Mouse (Mus musculus) forebrain, embryonic 14.5 days (tissue): Measurements from ENCODE around the gene Tnfrsf11a. TPM values are rescaled to one million over a fixed set of nuclear protein-coding genes. Genes with fewer than 3 reads are reported as not detected.
"Not testable (repeated sequence)": the region's sequence is repeated elsewhere in the genome, so short reads cannot be mapped to it uniquely, and the experiment has no call there.

Experiments
- ATAC-seq: fragments of 200-750 bp; cut with Nextera tagmentation; 2 replicates; pipeline ENCODE4 v1.8.0; 2017; ENCODE audit warnings: mild to moderate bottlenecking, moderate library complexity
- DNase-seq: peaks from one replicate; pipeline ENCODE4 v3.0.0-alpha.2; 2015; ENCODE audit warnings: low spot score
- H3K27ac ChIP-seq: fragments of 300-500 bp; sonication (generic); 2 replicates; pipeline ENCODE4 v1.5.1; 2014; ENCODE audit warnings: low read depth, mild to moderate bottlenecking, control low read depth, low read length, moderate library complexity
- H3K27me3 ChIP-seq: fragments of 300-500 bp; sonication (generic); replicated peaks from 2 replicates; pipeline ENCODE4 v1.6.1; 2014; ENCODE audit warnings: low read length, control low read depth, mixed read lengths; ENCODE audit not compliant: control insufficient read depth, insufficient read depth
- H3K36me3 ChIP-seq: fragments of 300-500 bp; sonication (generic); 2 replicates; pipeline ENCODE4 v1.6.1; 2014; ENCODE audit warnings: low read length, control low read depth; ENCODE audit not compliant: control insufficient read depth, insufficient read depth
- H3K4me1 ChIP-seq: fragments of 300-500 bp; sonication (generic); 2 replicates; pipeline ENCODE4 v1.6.1; 2014; ENCODE audit warnings: antibody characterized with exemption, low read length, control low read depth; ENCODE audit not compliant: control insufficient read depth, insufficient read depth
- H3K4me2 ChIP-seq: fragments of 300-500 bp; sonication (generic); 2 replicates; pipeline ENCODE4 v1.6.1; 2014; ENCODE audit warnings: mild to moderate bottlenecking, control low read depth, low read length
- H3K4me3 ChIP-seq: fragments of 300-500 bp; sonication (generic); 2 replicates; pipeline ENCODE4 v1.5.1; 2014; ENCODE audit warnings: low read depth, low read length, control low read depth
- H3K9ac ChIP-seq: fragments of 300-500 bp; sonication (generic); 2 replicates; pipeline ENCODE4 v1.6.1; 2014; ENCODE audit warnings: mild to moderate bottlenecking, low read length, control low read depth, moderate library complexity
- H3K9me3 ChIP-seq: fragments of 300-500 bp; sonication (generic); replicated peaks from 2 replicates; pipeline ENCODE4 v1.6.1; 2016; ENCODE audit warnings: low read length, control low read depth, mixed read lengths; ENCODE audit not compliant: control insufficient read depth
- WGBS: fragments of 180-500 bp; shearing (Covaris S2); extraction: QIAGEN DNeasy Blood & Tissue Kit; methylation state at CpG from one replicate; pipeline ENCODE4 v1.1.7; 2014; 5-methylcytosine and 5-hydroxymethylcytosine counted together
- polyA plus RNA-seq: library from polyadenylated mRNA; unstranded; fragments of >200 nt; fragmentation: Nextera tagmentation; extraction: Ambion mirVana; gene quantifications from 2 replicates; pipeline ENCODE4 v1.2.1, GENCODE M21; 2014

Gene Tnfrsf11a
- polyA plus RNA-seq, 1 experiment from 2014 or later, result 0.37 TPM

DNA sequence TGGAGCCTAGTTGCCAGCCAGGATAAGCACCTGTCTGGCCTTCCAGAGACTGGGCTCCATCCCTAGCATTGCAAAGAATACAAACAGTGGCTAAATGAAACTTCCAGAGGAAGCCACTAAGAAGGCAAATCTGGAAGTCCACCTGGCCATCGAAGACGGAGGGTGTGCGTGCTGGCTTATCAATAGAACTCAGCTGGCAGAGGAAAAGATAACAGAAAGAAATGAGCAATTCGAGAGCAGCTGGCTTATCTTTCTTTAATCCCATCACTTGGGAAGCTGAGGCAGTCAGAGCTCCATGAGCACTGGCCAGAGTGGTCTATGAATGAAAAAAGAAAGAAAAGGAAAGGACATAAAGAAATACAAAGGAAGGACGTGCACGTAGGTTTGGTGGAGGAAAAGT is 20.1 kb downstream of the Tnfrsf11a start:
- Histone ChIP-seq H3K27ac (no peak overlapping the region), H3K27me3 (no peaks in the 10 kb centered on the region), H3K36me3 (no peaks in the 10 kb centered on the region), H3K9me3 (no peaks in the 10 kb centered on the region), H3K4me2 (no peak overlapping the region), H3K4me3 (no peak overlapping the region), H3K4me1 (no peaks in the 10 kb centered on the region), H3K9ac (no peak overlapping the region)
- no peak for ATAC-seq
- no peak for DNase-seq
- 88% methylated on average over 6 of the region's 6 CpGs for WGBS

DNA sequence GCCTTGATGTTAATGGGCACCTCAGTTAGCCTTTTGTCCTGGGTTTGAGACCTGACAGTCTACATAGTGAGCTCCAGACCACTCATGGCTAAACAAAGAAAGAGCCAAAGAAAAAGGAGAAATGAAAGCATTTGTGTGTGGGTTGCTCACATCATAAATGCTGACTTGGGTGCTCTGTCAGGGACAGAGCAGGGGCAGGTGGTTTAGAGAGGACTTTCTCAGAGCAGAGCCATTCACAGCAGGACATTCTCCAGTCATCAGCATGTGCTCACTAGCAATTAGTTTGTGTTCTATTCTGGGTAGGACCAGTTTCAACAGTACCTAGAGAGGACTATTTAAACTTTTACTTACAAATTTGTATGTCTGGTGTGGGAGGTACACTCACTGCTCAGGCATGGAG is 20.7 kb downstream of the Tnfrsf11a start:
- no peak overlapping the region for H3K4me2 ChIP-seq
- H3K36me3 ChIP-seq, result no peaks in the 10 kb centered on the region
- H3K27ac ChIP-seq, result no peak overlapping the region
- H3K27me3 ChIP-seq, result no peaks in the 10 kb centered on the region
- no peak overlapping the region for H3K9ac ChIP-seq
- no peak overlapping the region for H3K4me3 ChIP-seq
- DNase-seq (no peak), ATAC-seq (no peak)
- no peaks in the 10 kb centered on the region for H3K4me1 ChIP-seq
- no peaks in the 10 kb centered on the region for H3K9me3 ChIP-seq

DNA sequence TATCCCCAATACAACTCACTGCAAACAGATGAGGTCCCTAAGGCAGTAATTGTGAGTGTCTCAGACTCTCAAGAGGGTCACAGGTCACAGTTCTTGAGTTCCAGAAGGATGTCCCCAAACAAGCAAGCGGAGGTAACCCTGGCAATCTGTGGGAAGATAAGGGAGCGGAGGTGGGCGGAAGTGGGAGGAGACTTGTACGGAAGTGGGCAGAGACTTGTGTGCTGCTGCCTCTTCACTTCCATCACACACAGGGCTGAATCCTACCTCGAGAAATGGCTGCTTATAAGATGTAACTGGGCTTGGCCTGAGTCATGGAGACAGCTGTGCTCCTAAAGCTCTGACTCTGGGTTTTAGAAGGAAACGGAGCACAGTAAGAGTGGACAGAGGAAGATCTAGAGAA is 22.4 kb downstream of the Tnfrsf11a start:
- H3K27ac ChIP-seq, result no peak overlapping the region
- H3K4me1 ChIP-seq, result no peaks in the 10 kb centered on the region
- H3K4me2 ChIP-seq, result no peak overlapping the region
- no peaks in the 10 kb centered on the region for H3K9me3 ChIP-seq
- no peaks in the 10 kb centered on the region for H3K36me3 ChIP-seq
- WGBS, result 84% methylated on average over 6 of the region's 6 CpGs
- DNase-seq, result no peak
- ATAC-seq, result no peak
- no peaks in the 10 kb centered on the region for H3K27me3 ChIP-seq
- no peak overlapping the region for H3K9ac ChIP-seq
- H3K4me3 ChIP-seq, result no peak overlapping the region

DNA sequence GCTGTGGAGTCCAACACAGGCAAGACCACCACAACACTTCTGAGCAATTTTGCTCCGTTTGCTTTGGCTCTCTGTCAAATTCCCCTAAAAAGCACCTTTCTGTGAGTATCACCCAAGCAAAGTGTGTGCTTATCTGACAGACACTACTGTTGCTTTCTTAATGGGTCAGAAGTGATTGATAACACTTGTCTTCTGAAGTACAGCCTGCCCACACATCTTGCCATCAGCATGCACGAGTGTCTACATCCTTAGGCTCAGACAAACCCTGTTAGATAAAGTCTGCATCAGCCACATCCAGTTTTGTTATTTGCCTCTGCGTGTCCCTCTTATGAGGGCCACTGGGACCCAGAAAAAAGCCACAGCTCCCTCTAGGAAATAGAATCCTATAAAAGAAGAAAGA is 23.8 kb downstream of the Tnfrsf11a start:
- no peak for ATAC-seq
- 89% methylated on average over 3 of the region's 3 CpGs for WGBS
- no peaks in the 10 kb centered on the region for H3K36me3 ChIP-seq

DNA sequence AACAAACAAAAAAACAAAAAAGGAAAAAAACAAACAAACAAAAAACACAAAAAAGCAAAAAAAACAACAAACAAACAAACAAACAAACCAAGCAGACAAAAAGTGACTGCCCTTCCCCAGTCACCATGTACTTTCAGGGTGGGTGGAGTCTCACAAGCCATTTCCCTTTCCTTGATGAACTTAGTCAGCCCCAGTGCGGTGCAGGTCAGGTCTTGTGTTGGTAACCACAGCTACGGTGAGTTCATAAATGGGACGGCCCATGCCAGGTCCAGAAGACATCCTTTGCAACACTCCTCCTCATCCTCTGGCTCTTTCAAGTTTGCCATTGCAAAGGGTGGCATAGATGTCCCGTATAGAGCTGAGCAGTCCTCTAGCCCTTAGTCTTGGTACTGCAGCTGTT is 25.0 kb downstream of the Tnfrsf11a start:
- Histone ChIP-seq H3K4me2 (no peak overlapping the region), H3K9me3 (no peaks in the 10 kb centered on the region), H3K9ac (no peak overlapping the region), H3K4me1 (no peaks in the 10 kb centered on the region), H3K36me3 (no peaks in the 10 kb centered on the region), H3K27me3 (no peaks in the 10 kb centered on the region), H3K4me3 (no peak overlapping the region), H3K27ac (no peak overlapping the region)
- WGBS, result 90% methylated on average over 4 of the region's 4 CpGs
- ATAC-seq, result no peak
- DNase-seq, result no peak

More for the DNA sequence above, 23.8 kb downstream of the Tnfrsf11a start:
- H3K27ac ChIP-seq, result no peak overlapping the region
- H3K27me3 ChIP-seq, result no peaks in the 10 kb centered on the region
- no peak overlapping the region for H3K4me2 ChIP-seq
- no peak overlapping the region for H3K4me3 ChIP-seq
- DNase-seq, result no peak
- no peak overlapping the region for H3K9ac ChIP-seq
- no peaks in the 10 kb centered on the region for H3K4me1 ChIP-seq
- no peaks in the 10 kb centered on the region for H3K9me3 ChIP-seq

DNA sequence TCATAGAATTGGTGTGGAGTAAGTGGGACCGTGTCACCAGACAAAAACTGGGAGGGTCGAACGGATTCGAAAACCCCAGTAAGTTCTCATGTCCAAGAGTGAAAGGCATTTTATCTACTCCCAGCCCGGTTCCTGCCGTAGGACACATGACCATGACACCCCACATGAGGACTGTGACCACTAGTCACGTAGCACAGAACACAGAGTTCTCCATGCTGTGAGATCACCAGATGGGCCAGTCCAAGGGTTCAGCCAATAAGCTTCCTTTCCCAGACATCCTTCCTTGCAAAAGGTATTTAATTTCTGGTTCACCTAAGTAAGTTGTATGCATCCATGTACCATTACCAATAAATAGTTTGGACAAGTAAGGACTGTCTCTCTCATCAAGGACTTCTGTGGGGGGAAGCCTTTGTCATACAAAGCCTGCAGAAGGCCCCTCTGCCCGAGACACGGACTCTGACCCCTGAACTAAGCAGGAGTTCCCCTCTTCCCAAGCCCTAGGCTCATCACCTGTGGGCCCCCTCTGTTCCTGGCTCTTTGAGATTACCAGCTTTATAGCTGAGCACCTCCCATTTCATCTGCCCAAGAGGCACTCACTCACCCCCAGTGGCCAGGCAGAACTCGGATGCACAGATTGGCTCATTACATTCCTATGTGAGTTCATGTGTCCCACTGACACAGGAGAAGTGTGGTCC is 26.7 kb downstream of the Tnfrsf11a start:
- no peak overlapping the region for H3K4me3 ChIP-seq
- H3K9ac ChIP-seq, result no peak overlapping the region
- H3K27me3 ChIP-seq, result no peaks in the 10 kb centered on the region
- no peak for ATAC-seq
- 92% methylated on average over 10 of the region's 10 CpGs for WGBS
- no peak overlapping the region for H3K4me2 ChIP-seq
- DNase-seq, result no peak
- H3K27ac ChIP-seq, result no peak overlapping the region
- H3K9me3 ChIP-seq, result no peaks in the 10 kb centered on the region
- no peaks in the 10 kb centered on the region for H3K36me3 ChIP-seq
- H3K4me1 ChIP-seq, result no peaks in the 10 kb centered on the region

DNA sequence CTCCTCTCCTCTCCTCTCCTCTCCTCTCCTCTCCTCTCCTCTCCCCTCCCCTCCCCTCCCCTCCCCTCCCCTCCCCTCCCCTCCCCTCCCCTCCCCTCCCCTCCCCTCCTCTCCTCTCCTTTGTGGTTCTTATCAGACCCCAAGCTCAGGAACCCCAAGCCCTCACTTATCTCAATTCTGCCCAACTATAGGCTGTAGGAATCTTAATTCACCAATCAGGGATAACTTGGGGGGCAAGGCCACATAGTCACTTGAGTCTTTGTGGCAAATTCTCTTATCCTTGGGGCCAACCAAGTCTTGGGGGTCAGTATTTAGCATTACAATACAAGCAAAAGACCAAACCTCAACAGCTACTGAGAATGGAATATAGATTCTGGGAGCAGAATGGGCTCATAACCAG is 31.5 kb downstream of the Tnfrsf11a start:
- not testable (repeated sequence) for H3K27ac ChIP-seq, H3K9me3 ChIP-seq, ATAC-seq, H3K4me1 ChIP-seq, H3K27me3 ChIP-seq, H3K9ac ChIP-seq, H3K4me3 ChIP-seq, H3K4me2 ChIP-seq, H3K36me3 ChIP-seq, DNase-seq

DNA sequence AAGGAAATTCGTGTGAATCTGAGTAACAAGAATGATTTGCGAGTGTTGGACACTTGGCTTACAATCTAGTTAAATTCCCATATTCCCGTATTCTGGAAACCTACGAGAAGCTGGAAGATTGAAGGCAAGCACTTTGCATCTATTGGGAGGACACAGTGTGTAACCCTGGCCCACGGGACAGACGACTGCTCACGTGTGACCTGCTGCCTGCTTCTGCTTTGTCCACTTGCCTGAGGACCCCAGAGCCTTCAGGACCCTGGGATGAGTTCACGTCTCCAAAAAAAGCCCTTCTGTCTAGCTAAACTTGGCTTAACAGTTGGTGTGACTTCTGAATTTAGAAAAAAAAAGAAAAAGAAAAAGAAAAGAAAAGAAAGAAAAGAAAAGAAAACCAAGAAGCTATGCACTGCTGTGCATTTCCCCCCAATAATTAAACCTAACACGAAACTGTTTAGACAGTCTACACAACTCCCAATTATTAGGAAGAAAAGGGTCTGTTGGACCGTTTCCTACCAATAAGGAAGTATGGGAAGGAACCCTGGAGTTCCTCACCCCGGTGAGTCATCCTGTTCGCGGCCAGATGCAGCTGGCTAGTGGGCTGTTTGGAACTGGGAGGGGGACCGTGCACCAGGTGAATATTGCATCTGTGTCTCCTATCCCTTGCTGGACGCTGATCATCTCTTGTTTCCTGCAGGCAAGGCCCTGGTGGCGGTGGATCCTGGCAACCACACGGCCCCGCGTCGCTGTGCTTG is 32.6 kb downstream of the Tnfrsf11a start:
- Histone ChIP-seq H3K27ac (no peak overlapping the region), H3K4me1 (no peaks in the 10 kb centered on the region), H3K4me3 (no peak overlapping the region), H3K4me2 (no peak overlapping the region), H3K9ac (no peak overlapping the region), H3K36me3 (no peaks in the 10 kb centered on the region), H3K9me3 (no peaks in the 10 kb centered on the region), H3K27me3 (no peaks in the 10 kb centered on the region)
- ATAC-seq (no peak), DNase-seq (no peak)
- WGBS, result 78% methylated on average over 20 of the region's 20 CpGs

DNA sequence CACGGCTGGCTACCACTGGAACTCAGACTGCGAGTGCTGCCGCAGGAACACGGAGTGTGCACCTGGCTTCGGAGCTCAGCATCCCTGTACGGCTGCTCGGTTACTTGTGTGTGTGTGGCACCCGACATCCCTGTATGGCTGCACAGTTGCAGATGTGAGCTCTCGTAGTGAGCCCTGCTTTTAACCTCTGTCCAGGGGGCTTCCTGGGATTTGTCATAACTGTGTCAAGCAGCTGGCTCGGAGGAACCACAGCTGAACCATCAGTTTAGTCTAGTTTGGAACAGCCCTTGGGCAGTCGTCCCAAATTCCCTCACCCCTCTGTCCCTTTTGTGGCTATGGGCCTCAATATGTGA is 33.2 kb downstream of the Tnfrsf11a start:
- ATAC-seq, result no peak
- 80% methylated on average over 11 of the region's 11 CpGs for WGBS

More for the DNA sequence above, 33.2 kb downstream of the Tnfrsf11a start:
- no peak for DNase-seq
- Histone ChIP-seq H3K27ac (no peak overlapping the region), H3K27me3 (no peaks in the 10 kb centered on the region), H3K9me3 (no peaks in the 10 kb centered on the region), H3K4me1 (no peaks in the 10 kb centered on the region), H3K9ac (no peak overlapping the region), H3K4me2 (no peak overlapping the region), H3K4me3 (no peak overlapping the region), H3K36me3 (no peaks in the 10 kb centered on the region)
